Comparison of ENCODE assay signal across 12 mouse cellular contexts in genomic region chr12:72834773-72835517, GRCm38 (mm10).
DNase-seq lines count a peak whose midpoint lies in the region; ATAC-seq and TF ChIP-seq lines count a peak whose summit lies in the region.
"Had no signal": no experiment of that assay in that cellular context is flagged by ENCODE, and none has a peak within 500 bp of the region (broad histone marks: within the 10 kb centered on the region; RNA-seq: fewer than 3 reads in every experiment).

No protein-coding gene starts in this region.

- H3K4me3 ChIP-seq in heart, adult 2 months = no peak overlapping the region
- H3K4me3 ChIP-seq in lung, postnatal 0 days (ENCODE audit: low read depth, low read length) = no peak overlapping the region
- H3K4me3 ChIP-seq in kidney, embryonic 15.5 days (replicated peaks) = no peak overlapping the region
- H3K4me3 ChIP-seq: heart, embryonic 15.5 days; limb, embryonic 13.5 days; neural tube, embryonic 12.5 days; stomach, embryonic 15.5 days had no signal

- H3K9me3 ChIP-seq in lung, postnatal 0 days (ENCODE audit: low read length) = no peaks in the 10 kb centered on the region
- no peaks in the 10 kb centered on the region for H3K9me3 ChIP-seq in kidney, embryonic 15.5 days (replicated peaks)
- H3K9me3 ChIP-seq: heart, embryonic 15.5 days; limb, embryonic 13.5 days; neural tube, embryonic 12.5 days; stomach, embryonic 15.5 days had no signal

- H3K4me2 ChIP-seq in lung, postnatal 0 days (replicated peaks; ENCODE audit: low read depth, low read length) = no peak overlapping the region
- H3K4me2 ChIP-seq in kidney, embryonic 15.5 days = no peak overlapping the region
- H3K4me2 ChIP-seq: heart, embryonic 15.5 days; limb, embryonic 13.5 days; neural tube, embryonic 12.5 days; stomach, embryonic 15.5 days had no signal

- 69% methylated on average over 14 of the region's 14 CpGs for WGBS in heart, adult 2 months
- WGBS in lung, postnatal 0 days = 68% methylated on average over 14 of the region's 14 CpGs
- WGBS in kidney, embryonic 15.5 days = 75% methylated on average over 14 of the region's 14 CpGs

- intact Hi-C loops in heart, adult 2 months (cut with DNase I) = no loop called here
- intact Hi-C loops in heart, postnatal 36 days (cut with DNase I) = no loop called here

- no peak for DNase-seq in heart, adult 2 months
- DNase-seq in heart, postnatal 36 days = no peak
- DNase-seq in A20 (ENCODE audit: low read depth, low spot score) = peak; percentile 47
- peak; percentile 37 to 51 for DNase-seq in adrenal gland, postnatal 36 days
- peak; percentile 32 for DNase-seq in lung, postnatal 0 days (ENCODE audit: low spot score)
- no peak for DNase-seq in urinary bladder, adult 18-20 months (ENCODE audit: low spot score in 2 of 2)
- no peak for DNase-seq in neural tube, embryonic 10.5 days (ENCODE audit: extremely low spot score, low spot score)

- no peak overlapping the region for H3K27ac ChIP-seq in heart, adult 2 months
- H3K27ac ChIP-seq in lung, postnatal 0 days (ENCODE audit: low read length) = no peak overlapping the region
- H3K27ac ChIP-seq in kidney, embryonic 15.5 days = no peak overlapping the region
- H3K27ac ChIP-seq: heart, embryonic 15.5 days; limb, embryonic 13.5 days; neural tube, embryonic 12.5 days; stomach, embryonic 15.5 days had no signal

- TF ChIP-seq POLR2A in heart, adult 2 months (IDR thresholded peaks at IDR 0.05; ENCODE audit: insufficient read depth, low read depth, low read length) = no peak

- TF ChIP-seq CTCF in heart, adult 2 months (IDR thresholded peaks at IDR 0.05) = peak; percentile 57
- TF ChIP-seq CTCF in lung, postnatal 0 days (IDR thresholded peaks at IDR 0.05) = peak; percentile 47

- H3K27me3 ChIP-seq in heart, adult 2 months (ENCODE audit: control insufficient read depth, insufficient read depth, low read length) = peaks cover 5% of the 10 kb centered on the region
- no peaks in the 10 kb centered on the region for H3K27me3 ChIP-seq in lung, postnatal 0 days (replicated peaks; ENCODE audit: insufficient read depth, low read length)
- peaks cover 34% of the 10 kb centered on the region for H3K27me3 ChIP-seq in kidney, embryonic 15.5 days
- H3K27me3 ChIP-seq: stomach, embryonic 15.5 days had no signal

- H3K9ac ChIP-seq in heart, adult 2 months (ENCODE audit: low read depth, low read length) = no peak overlapping the region
- no peak overlapping the region for H3K9ac ChIP-seq in lung, postnatal 0 days (replicated peaks; ENCODE audit: low read depth)
- no peak overlapping the region for H3K9ac ChIP-seq in kidney, embryonic 15.5 days
- H3K9ac ChIP-seq: heart, embryonic 15.5 days; limb, embryonic 13.5 days; neural tube, embryonic 12.5 days; stomach, embryonic 15.5 days had no signal

- H3K36me3 ChIP-seq in heart, adult 2 months (ENCODE audit: control insufficient read depth, insufficient read depth, low read length) = no peaks in the 10 kb centered on the region
- H3K36me3 ChIP-seq in lung, postnatal 0 days (ENCODE audit: insufficient read depth, low read length) = no peaks in the 10 kb centered on the region
- H3K36me3 ChIP-seq in kidney, embryonic 15.5 days = no peaks in the 10 kb centered on the region
- H3K36me3 ChIP-seq: heart, embryonic 15.5 days; limb, embryonic 13.5 days; neural tube, embryonic 12.5 days; stomach, embryonic 15.5 days had no signal

- no peaks in the 10 kb centered on the region for H3K79me2 ChIP-seq in heart, adult 2 months (replicated peaks; ENCODE audit: control insufficient read depth, insufficient read depth, low read length)

- no peak for TF ChIP-seq EP300 in heart, adult 2 months (IDR thresholded peaks at IDR 0.05; ENCODE audit: insufficient read depth, low read depth, low read length)
- no peak for TF ChIP-seq EP300 in lung, postnatal 0 days (IDR thresholded peaks at IDR 0.05)

- H3K4me1 ChIP-seq in heart, adult 2 months (ENCODE audit: control insufficient read depth, insufficient read depth, low read length) = no peaks in the 10 kb centered on the region
- no peaks in the 10 kb centered on the region for H3K4me1 ChIP-seq in lung, postnatal 0 days (ENCODE audit: insufficient read depth, low read depth, low read length)
- peaks cover 8% of the 10 kb centered on the region for H3K4me1 ChIP-seq in kidney, embryonic 15.5 days

- peak; percentile 19 for ATAC-seq in lung, postnatal 0 days
- ATAC-seq in kidney, embryonic 15.5 days (replicated peaks; ENCODE audit: low FRiP score) = no peak

Comparison
In these comparisons a context has a peak if more than half of its experiments do, and no peak if none do; other contexts are left out.
1. DNase-seq: peak in A20 (single experiment), adrenal gland, postnatal 36 days (2 of 2) and lung, postnatal 0 days (single experiment); none in heart, adult 2 months (0 of 2), heart, postnatal 36 days (0 of 2), urinary bladder, adult 18-20 months (0 of 2) and neural tube, embryonic 10.5 days (single experiment).